Mouse (Mus musculus) CH12.LX (cell line): Measurements from ENCODE around the gene Alkbh2. TPM values are rescaled to one million over a fixed set of nuclear protein-coding genes. Genes with fewer than 3 reads are reported as not detected.

Source experiments
- DNase-seq: peaks from one replicate; pipeline ENCODE4 v3.0.0-alpha.2; 2013; ENCODE audit errors: extremely low read depth
- H3K27ac ChIP-seq: 2 replicates; pipeline ENCODE4 v1.5.1; 2012; ENCODE audit warnings: low read depth, mild to moderate bottlenecking, control low read depth, moderate library complexity; ENCODE audit not compliant: insufficient read depth
- H3K27me3 ChIP-seq: replicated peaks from 2 replicates; pipeline ENCODE3; 2012; ENCODE audit warnings: inconsistent platforms
- H3K36me3 ChIP-seq, 2 experiments: replicated peaks in 1 of 2; 2 replicates each; pipeline versions ENCODE3 to v1.6.1; 2012; ENCODE audit warnings: inconsistent platforms in 1 of 2, low read length in 1 of 2, mild to moderate bottlenecking in 1 of 2, mixed read lengths in 1 of 2, moderate library complexity in 1 of 2; ENCODE audit not compliant: control insufficient read depth in 1 of 2, insufficient read depth in 1 of 2
- H3K4me1 ChIP-seq, 2 experiments: 2 replicates each; pipeline ENCODE4 v1.6.1; 2012; ENCODE audit warnings: inconsistent platforms in 1 of 2, moderate library complexity in 1 of 2; ENCODE audit not compliant: insufficient read depth in 2 of 2, control insufficient read depth in 1 of 2
- H3K4me2 ChIP-seq: 2 replicates; pipeline ENCODE4 v1.6.1; 2012; ENCODE audit warnings: low read depth, mild to moderate bottlenecking, control low read depth; ENCODE audit not compliant: poor library complexity, insufficient read depth, severe bottlenecking
- H3K4me3 ChIP-seq, 3 experiments: fragments of 150-350 bp in 1 of 3; sonication (generic) in 1 of 3; replicated peaks in 1 of 3; 2 replicates each; pipeline versions ENCODE3 to v1.5.1; 2011 to 2012; ENCODE audit warnings: low read depth in 2 of 3, low read length in 2 of 3, mild to moderate bottlenecking in 2 of 3, moderate library complexity in 2 of 3, control low read depth in 1 of 3, improper control_type of control experiment in 1 of 3, inconsistent platforms in 1 of 3, mixed read lengths in 1 of 3; ENCODE audit not compliant: poor library complexity in 1 of 3
- H3K79me2 ChIP-seq: replicated peaks from 2 replicates; pipeline ENCODE4 v1.6.1; 2012; ENCODE audit warnings: mild to moderate bottlenecking, moderate library complexity; ENCODE audit not compliant: control insufficient read depth, poor library complexity, insufficient read depth, severe bottlenecking; ENCODE audit errors: extremely low read depth
- H3K9ac ChIP-seq: 2 replicates; pipeline ENCODE4 v1.6.1; 2012; ENCODE audit warnings: low read depth, mild to moderate bottlenecking, control low read depth, moderate library complexity; ENCODE audit not compliant: insufficient read depth
- H3K9me3 ChIP-seq: replicated peaks from 2 replicates; pipeline ENCODE3; 2012; ENCODE audit warnings: low read length, inconsistent platforms, mixed read lengths
- CTCF ChIP-seq, 2 experiments: IDR thresholded peaks in 1 of 2; conservative IDR thresholded peaks in 1 of 2; 2 replicates each; pipeline ENCODE4 v1.5.1; 2011 to 2012; ENCODE audit warnings: low read depth in 2 of 2, low read length in 2 of 2, improper control_type of control experiment in 1 of 2, inconsistent platforms in 1 of 2, mild to moderate bottlenecking in 1 of 2, moderate library complexity in 1 of 2
- EP300 ChIP-seq: IDR thresholded peaks from 2 replicates; pipeline ENCODE4 v1.6.1; 2011; ENCODE audit warnings: low read length, improper control_type of control experiment
- ETS1 ChIP-seq: conservative IDR thresholded peaks from 2 replicates; pipeline ENCODE4 v1.6.1; 2012; ENCODE audit warnings: low read depth, mild to moderate bottlenecking, inconsistent platforms, low read length, improper control_type of control experiment, moderate library complexity
- GABPA ChIP-seq: IDR thresholded peaks from 2 replicates; pipeline ENCODE4 v1.6.1; 2012; ENCODE audit warnings: low read depth, low read length, improper control_type of control experiment, inconsistent platforms; ENCODE audit not compliant: insufficient replicate concordance
- IRF4 ChIP-seq: IDR thresholded peaks from 2 replicates; pipeline ENCODE4 v1.6.1; 2014; ENCODE audit warnings: low read depth, mild to moderate bottlenecking, inconsistent platforms, low read length, improper control_type of control experiment
- JUN ChIP-seq: IDR thresholded peaks from 2 replicates; pipeline ENCODE4 v1.6.1; 2011; ENCODE audit warnings: low read depth, mild to moderate bottlenecking, low read length, improper control_type of control experiment, moderate library complexity; ENCODE audit not compliant: insufficient read depth
- JUND ChIP-seq: conservative IDR thresholded peaks from 2 replicates; pipeline ENCODE4 v1.6.1; 2011; ENCODE audit warnings: low read depth, low read length, improper control_type of control experiment
- MAFK ChIP-seq: IDR thresholded peaks from 2 replicates; pipeline ENCODE4 v1.6.1; 2011; ENCODE audit warnings: low read length, improper control_type of control experiment; ENCODE audit not compliant: insufficient replicate concordance
- MYC ChIP-seq: IDR thresholded peaks from 2 replicates; pipeline ENCODE4 v1.6.1; 2011; ENCODE audit warnings: low read depth, mild to moderate bottlenecking, improper control_type of control experiment, low read length
- PAX5 ChIP-seq: IDR thresholded peaks from 2 replicates; pipeline ENCODE4 v1.6.1; 2012; ENCODE audit warnings: low read length, inconsistent platforms, mixed read lengths
- RCOR1 ChIP-seq: conservative IDR thresholded peaks from 2 replicates; pipeline ENCODE4 v1.6.1; 2012; ENCODE audit warnings: low read depth, mild to moderate bottlenecking, inconsistent platforms, low read length, improper control_type of control experiment
- SMC3 ChIP-seq: IDR thresholded peaks from 2 replicates; pipeline ENCODE4 v1.6.1; 2011; ENCODE audit warnings: low read depth, low read length, improper control_type of control experiment
- TBP ChIP-seq: conservative IDR thresholded peaks from 2 replicates; pipeline ENCODE4 v1.6.1; 2011; ENCODE audit warnings: low read depth, low read length, improper control_type of control experiment
- UBTF ChIP-seq: IDR thresholded peaks from 2 replicates; pipeline ENCODE4 v1.6.1; 2012; ENCODE audit warnings: low read depth, mild to moderate bottlenecking, inconsistent platforms, low read length, improper control_type of control experiment, moderate library complexity
- ZC3H11A ChIP-seq: IDR thresholded peaks from 2 replicates; pipeline ENCODE4 v1.6.1; 2012; ENCODE audit warnings: low read depth, mild to moderate bottlenecking, inconsistent platforms, low read length, improper control_type of control experiment
- ZNF384 ChIP-seq: IDR thresholded peaks from 2 replicates; pipeline ENCODE4 v1.6.1; 2012; ENCODE audit warnings: low read depth, low read length, improper control_type of control experiment, inconsistent platforms
- dilution Hi-C: fragments of 300-500 bp; cut with MboI; formaldehyde crosslinking; loops from 2 replicates; pipeline ENCODE4 v1.14.3; 2020; ENCODE audit warnings: low sequenced_read_pairs; ENCODE audit not compliant: extremely low pct_unique_long_range_greater_than_20kb, extremely low pct_ligation_motif_present
- in situ Hi-C: fragments of 300-500 bp; cut with MboI; formaldehyde crosslinking; loops from 3 replicates; pipeline ENCODE4 v1.14.3; 2019; ENCODE audit warnings: low sequenced_read_pairs, low pct_ligation_motif_present, low pct_unique_long_range_greater_than_20kb, mixed read lengths
- polyA plus RNA-seq: library from polyadenylated mRNA; unstranded; fragments of >175 nt; gene quantifications from 2 replicates; pipeline ENCODE4 v1.2.1, GENCODE M21; 2012; ENCODE audit warnings: low read depth; ENCODE audit not compliant: insufficient read length
- total RNA-seq, 2 experiments: library from RNA; depleted of rRNA; stranded (reverse); fragments of 300-350 nt in 1 of 2; fragments of >200 nt in 1 of 2; gene quantifications; 2 replicates each; pipeline ENCODE4 v1.2.3; 2012 to 2014

The Alkbh2 gene
- total and polyA plus RNA-seq, 3 experiments = 34.4 to 39.3 (median 35.7) TPM

GRCm38 (mm10) chr5:114173458-114173857, 45.4 kb upstream of the Alkbh2 start:
- Histone ChIP-seq H3K79me2 (no peaks in the 10 kb centered on the region), H3K4me1 (peaks cover 0 to 12% of the 10 kb centered on the region in 2 experiments; a peak in 2 of 4 replicates), H3K36me3 (no peaks in the 10 kb centered on the region), H3K9me3 (peaks cover 2% of the 10 kb centered on the region), H3K27me3 (no peaks in the 10 kb centered on the region), H3K27ac (no peak overlapping the region), H3K4me3 (no peak overlapping the region), H3K9ac (no peak overlapping the region), H3K4me2 (no peak overlapping the region)
- DNase-seq = no peak
- in situ Hi-C loops = no loop called here
- no peak for TF ChIP-seq GABPA
- peak in 1 of 2 experiments; percentile 34; a peak in 1 of 4 replicates for TF ChIP-seq CTCF (conservative IDR thresholded peaks at IDR 0.05 in 1 of 2, IDR thresholded peaks at IDR 0.05 in 1 of 2; ENCODE audit: low read depth in 2 of 2, low read length in 2 of 2)
- no peak for TF ChIP-seq EP300
- TF ChIP-seq IRF4 = no peak
- no peak for TF ChIP-seq TBP
- TF ChIP-seq JUND = no peak
- TF ChIP-seq JUN = no peak
- dilution Hi-C loops = no loop called here

GRCm38 (mm10) chr5:114172936-114173335, 44.9 kb upstream of the Alkbh2 start:
- peak; percentile 32 for DNase-seq
- Histone ChIP-seq H3K36me3 (no peaks in the 10 kb centered on the region), H3K4me3 (no peak overlapping the region), H3K27me3 (no peaks in the 10 kb centered on the region), H3K9ac (no peak overlapping the region), H3K4me1 (peaks cover 0 to 12% of the 10 kb centered on the region in 2 experiments; a peak in 2 of 4 replicates), H3K9me3 (no peaks in the 10 kb centered on the region), H3K79me2 (no peaks in the 10 kb centered on the region), H3K4me2 (no peak overlapping the region), H3K27ac (no peak overlapping the region)
- TF ChIP-seq MYC (no peak), PAX5 (no peak), ZNF384 (no peak)
- dilution Hi-C loops = no loop called here
- in situ Hi-C loops = no loop called here

GRCm38 (mm10) chr5:114170345-114170744, 42.3 kb upstream of the Alkbh2 start:
- no peaks in the 10 kb centered on the region for H3K9me3 ChIP-seq
- no peak for DNase-seq
- no peaks in the 10 kb centered on the region for H3K27me3 ChIP-seq
- H3K36me3 ChIP-seq = no peaks in the 10 kb centered on the region
- H3K9ac ChIP-seq = no peak overlapping the region
- H3K79me2 ChIP-seq = no peaks in the 10 kb centered on the region
- dilution Hi-C loops = no loop called here
- no peak overlapping the region for H3K27ac ChIP-seq
- no peak overlapping the region for H3K4me2 ChIP-seq
- no peak overlapping the region for H3K4me3 ChIP-seq
- peaks cover 0 to 5% of the 10 kb centered on the region in 2 experiments; a peak in 2 of 4 replicates for H3K4me1 ChIP-seq
- in situ Hi-C loops = no loop called here
- no peak for TF ChIP-seq UBTF
- TF ChIP-seq RCOR1 = no peak
- TF ChIP-seq ETS1 = no peak
- TF ChIP-seq ZC3H11A = no peak
- no peak for TF ChIP-seq MAFK
- no peak for TF ChIP-seq SMC3
